Mouse (Mus musculus): ENCODE measurements at regions not wholly inside any gene's neighbourhood (a gene's known extent, or its start where the extent isn't known, plus 50 kb on each side); places are given as distances from the start of the nearest gene placed in this dataset.

DNA sequence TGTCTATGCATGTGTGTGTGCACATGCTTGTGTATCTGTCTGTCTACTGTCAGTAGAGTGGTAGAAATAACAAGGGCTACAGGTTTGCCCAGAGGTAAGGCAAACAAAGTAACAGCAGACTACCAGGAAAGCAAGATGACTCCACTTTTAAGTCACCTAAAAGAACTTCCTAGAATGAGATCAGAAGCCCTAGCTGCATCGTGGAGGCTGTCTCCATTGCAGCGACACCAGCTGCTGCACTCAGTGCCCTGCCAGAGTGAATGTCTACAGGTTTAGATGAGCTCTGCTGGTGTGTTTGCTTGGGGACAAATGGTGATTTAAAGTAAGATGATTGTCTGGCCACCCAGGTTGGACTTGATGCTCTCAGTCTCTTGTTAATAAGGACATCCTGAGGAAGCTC, 50.6 kb upstream of the Dusp10 start:
- no peak for DNase-seq (ENCODE audit: low read depth, low spot score)

DNA sequence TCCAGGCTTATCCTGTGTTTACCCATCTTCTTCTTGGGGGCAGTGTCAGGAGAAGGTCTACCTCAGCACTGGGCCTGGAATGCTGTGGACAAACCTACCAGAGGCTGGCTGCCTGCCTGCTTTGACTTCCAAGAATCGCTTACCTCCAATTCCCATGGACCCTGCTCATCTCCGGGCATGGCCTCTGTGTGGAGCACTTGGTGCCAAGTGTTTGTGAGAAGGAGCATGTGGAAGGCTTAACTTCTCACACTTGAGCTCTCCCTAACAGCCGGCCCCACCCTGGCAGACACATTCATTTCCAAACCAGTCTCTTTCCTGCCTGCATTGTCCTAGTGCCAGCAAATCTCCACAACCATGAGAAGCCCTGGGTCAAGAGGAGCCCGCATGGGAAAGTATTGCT, 49.8 kb upstream of the Dusp10 start:
- no peak for DNase-seq (ENCODE audit: low read depth, low spot score)
